Mouse (Mus musculus) MEL (cell line): ENCODE data around the gene Gm20388.

Source experiments
- BHLHE40 ChIP-seq: IDR thresholded peaks from 2 replicates; pipeline ENCODE4 v1.6.1; 2012; ENCODE audit warnings: low read depth, mild to moderate bottlenecking, inconsistent platforms, low read length, improper control_type of control experiment, borderline replicate concordance
- CTCF ChIP-seq, 3 experiments: IDR thresholded peaks in 2 of 3; conservative IDR thresholded peaks in 1 of 3; 2 replicates each; pipeline ENCODE4 v1.5.1; 2011 to 2012; ENCODE audit warnings: low read length in 3 of 3, low read depth in 2 of 3, mild to moderate bottlenecking in 2 of 3, improper control_type of control experiment in 1 of 3, inconsistent platforms in 1 of 3, mixed read lengths in 1 of 3, moderate library complexity in 1 of 3; ENCODE audit not compliant: control insufficient read depth in 1 of 3, insufficient read depth in 1 of 3, poor library complexity in 1 of 3, severe bottlenecking in 1 of 3
- E2F4 ChIP-seq: IDR thresholded peaks from 2 replicates; pipeline ENCODE4 v1.6.1; 2011; ENCODE audit warnings: low read depth, low read length, improper control_type of control experiment, borderline replicate concordance
- ELF1 ChIP-seq: IDR thresholded peaks from 2 replicates; pipeline ENCODE4 v1.6.1; 2014; ENCODE audit warnings: low read depth, mild to moderate bottlenecking, inconsistent platforms, low read length, improper control_type of control experiment, moderate library complexity
- GABPA ChIP-seq: IDR thresholded peaks from 2 replicates; pipeline ENCODE4 v1.6.1; 2012; ENCODE audit warnings: low read depth, mild to moderate bottlenecking, inconsistent platforms, low read length, improper control_type of control experiment, moderate library complexity
- KAT2A ChIP-seq: conservative IDR thresholded peaks from 2 replicates; pipeline ENCODE4 v1.6.1; 2012; ENCODE audit warnings: low read depth, low read length, improper control_type of control experiment, inconsistent platforms
- MXI1 ChIP-seq: IDR thresholded peaks from 2 replicates; pipeline ENCODE4 v1.6.1; 2011; ENCODE audit warnings: mild to moderate bottlenecking, low read depth, low read length, improper control_type of control experiment
- POLR2A ChIP-seq, 2 experiments: IDR thresholded peaks; 2 replicates each; pipeline ENCODE4 v1.6.1; 2011 to 2012; ENCODE audit warnings: low read length in 2 of 2, mild to moderate bottlenecking in 2 of 2, control low read depth in 1 of 2, improper control_type of control experiment in 1 of 2, low read depth in 1 of 2, moderate library complexity in 1 of 2; ENCODE audit not compliant: control insufficient read depth in 1 of 2, insufficient read depth in 1 of 2, poor library complexity in 1 of 2
- TBP ChIP-seq: IDR thresholded peaks from 2 replicates; pipeline ENCODE4 v1.8.0; 2011; ENCODE audit warnings: low read depth, low read length, improper control_type of control experiment
- TCF12 ChIP-seq: IDR thresholded peaks from 2 replicates; pipeline ENCODE4 v1.6.1; 2014; ENCODE audit warnings: low read depth, mild to moderate bottlenecking, inconsistent platforms, low read length, improper control_type of control experiment, moderate library complexity

DNA sequence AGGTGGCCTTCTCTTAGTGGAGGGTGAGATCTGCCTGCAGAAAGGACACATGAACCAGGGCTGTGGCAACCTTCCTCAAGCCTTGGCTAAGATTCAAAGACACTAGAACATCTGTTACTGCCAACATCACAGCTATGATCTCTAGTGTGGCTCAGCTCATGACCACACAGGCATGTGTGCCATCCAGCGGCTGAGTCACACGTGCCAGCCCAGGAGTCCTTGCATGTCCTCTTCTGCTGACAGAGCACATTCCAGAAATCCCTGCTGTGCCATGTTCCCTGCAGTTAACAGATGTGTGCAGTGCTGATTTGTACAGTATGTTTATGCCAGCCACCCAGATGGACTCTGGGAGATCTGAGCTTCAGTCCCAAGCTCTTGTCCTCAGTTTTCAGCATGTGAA lies 4088.9 kb downstream of the Gm20388 start:
- TF ChIP-seq MXI1 (no peak), KAT2A (no peak), CTCF (IDR thresholded peaks at IDR 0.05 in 2 of 3, conservative IDR thresholded peaks at IDR 0.05 in 1 of 3; ENCODE audit: control insufficient read depth in 1 of 3, insufficient read depth in 1 of 3, low read depth in 2 of 3, low read length in 3 of 3, poor library complexity in 1 of 3, severe bottlenecking in 1 of 3) (no peak), BHLHE40 (no peak), POLR2A (IDR thresholded peaks at IDR 0.05; ENCODE audit: control insufficient read depth in 1 of 2, insufficient read depth in 1 of 2, low read depth in 1 of 2, low read length in 2 of 2, poor library complexity in 1 of 2) (no peak), ELF1 (no peak), TBP (no peak), TCF12 (no peak), E2F4 (no peak), GABPA (no peak)
